Mouse (Mus musculus) C2C12 (cell line): ENCODE results near the gene Chtop. TPM values are rescaled to one million over a fixed set of nuclear protein-coding genes. Genes with fewer than 3 reads are reported as not detected.

Source experiments
- H3K27me3 ChIP-seq: one replicate; pipeline ENCODE4 v1.6.1; 2011; ENCODE audit not compliant: control insufficient read depth, insufficient read depth, insufficient read length
- H3K36me3 ChIP-seq: one replicate; pipeline ENCODE4 v1.6.1; 2011; ENCODE audit not compliant: control insufficient read depth, insufficient read depth
- H3K4me3 ChIP-seq: one replicate; pipeline ENCODE4 v1.5.1; 2011; ENCODE audit warnings: mild to moderate bottlenecking, control low read depth; ENCODE audit not compliant: poor library complexity, insufficient read depth, severe bottlenecking
- H3K79me2 ChIP-seq: one replicate; pipeline ENCODE4 v1.6.1; 2011; ENCODE audit not compliant: control insufficient read depth, insufficient read depth
- H3K79me3 ChIP-seq: one replicate; pipeline ENCODE4 v1.6.1; 2011; ENCODE audit warnings: low read depth, control low read depth
- H3ac ChIP-seq: one replicate; pipeline ENCODE3; 2011; ENCODE audit warnings: low read depth; ENCODE audit not compliant: control insufficient read depth, insufficient read length
- CEBPB ChIP-seq: IDR thresholded peaks from one replicate; pipeline ENCODE4 v1.6.1; 2011; ENCODE audit warnings: low read depth, mild to moderate bottlenecking, control low read depth, moderate library complexity
- CTCF ChIP-seq: IDR thresholded peaks from one replicate; pipeline ENCODE4 v1.5.1; 2011; ENCODE audit not compliant: control insufficient read depth, insufficient read depth, insufficient read length
- FOSL1 ChIP-seq: IDR thresholded peaks from one replicate; pipeline ENCODE4 v1.8.0; 2011; ENCODE audit warnings: mild to moderate bottlenecking, low read length; ENCODE audit not compliant: poor library complexity, insufficient read depth, severe bottlenecking
- MAX ChIP-seq: IDR thresholded peaks from one replicate; pipeline ENCODE4 v1.6.1; 2011; ENCODE audit warnings: mild to moderate bottlenecking, control low read depth
- MYOD1 ChIP-seq: IDR thresholded peaks from one replicate; pipeline ENCODE4 v1.6.1; 2011; ENCODE audit warnings: low read depth; ENCODE audit not compliant: control insufficient read depth, insufficient read length
- MYOG ChIP-seq: IDR thresholded peaks from one replicate; pipeline ENCODE4 v1.6.1; 2011; ENCODE audit not compliant: control insufficient read depth, insufficient read length; ENCODE audit errors: extremely low read depth
- USF1 ChIP-seq: IDR thresholded peaks from one replicate; pipeline ENCODE4 v1.6.1; 2011; ENCODE audit warnings: low read depth, mild to moderate bottlenecking, control low read depth, moderate library complexity
- polyA plus RNA-seq: library from polyadenylated mRNA; unstranded; fragments of >200 nt; fragmentation: generic; extraction: Trizol; gene quantifications from one replicate; pipeline ENCODE4 v1.2.1, GENCODE M21; 2012; ENCODE audit warnings: missing spikeins

Chtop gene
- polyA plus RNA-seq, 1 experiment, result 103 TPM

DNA sequence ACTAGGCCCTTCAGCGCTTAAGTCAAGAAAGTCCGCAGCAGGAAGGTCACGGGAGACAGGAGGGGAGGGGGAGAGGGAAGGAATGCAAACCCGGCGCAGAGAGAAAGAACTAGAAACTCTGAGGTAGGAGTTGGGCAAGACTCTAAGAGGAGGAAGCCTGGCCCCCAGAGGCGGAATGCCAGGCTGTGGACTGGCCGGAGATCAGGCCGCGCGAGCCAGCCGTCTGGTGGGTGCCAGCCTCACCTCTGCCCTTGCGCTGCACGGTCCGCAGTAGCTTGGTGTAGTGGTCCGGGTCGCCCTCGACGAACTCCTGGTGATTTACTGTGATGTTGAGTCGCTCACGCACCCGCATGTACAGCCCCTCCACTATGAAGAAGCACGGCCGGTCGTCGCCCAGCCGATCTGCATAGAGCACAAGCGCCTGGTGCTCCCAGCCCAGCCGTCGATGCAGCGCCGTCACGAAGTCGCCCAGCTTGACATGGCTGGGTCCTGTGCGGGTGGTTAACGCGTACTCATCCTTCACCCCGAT, 44.7 kb downstream of the Chtop start:
- Histone ChIP-seq H3K79me2 (no peaks in the 10 kb centered on the region), H3K27me3 (peaks cover 5% of the 10 kb centered on the region), H3K36me3 (no peaks in the 10 kb centered on the region), H3K4me3 (no peak overlapping the region), H3ac (no peak overlapping the region), H3K79me3 (no peaks in the 10 kb centered on the region)
- TF ChIP-seq USF1 (no peak), FOSL1 (no peak), MYOD1 (no peak), MYOG (no peak), MAX (no peak), CEBPB (no peak), CTCF (no peak)

- Histone ChIP-seq H3ac (no peak overlapping the region), H3K79me3 (no peaks in the 10 kb centered on the region), H3K4me3 (no peak overlapping the region), H3K79me2 (no peaks in the 10 kb centered on the region), H3K27me3 (peaks cover 5% of the 10 kb centered on the region), H3K36me3 (no peaks in the 10 kb centered on the region)
- TF ChIP-seq MYOD1, result no peak
- no peak for TF ChIP-seq USF1
- no peak for TF ChIP-seq CEBPB
- no peak for TF ChIP-seq MYOG
- TF ChIP-seq FOSL1, result no peak
- no peak for TF ChIP-seq CTCF
- TF ChIP-seq MAX, result no peak
These were observed 46.7 kb downstream of the Chtop start for GRCm38 (mm10) chr3:90462579-90462978.

- H3K79me2 ChIP-seq, result no peaks in the 10 kb centered on the region
- H3ac ChIP-seq, result no peak overlapping the region
- TF ChIP-seq MYOG (no peak), USF1 (no peak), CEBPB (no peak), FOSL1 (no peak), MYOD1 (no peak), CTCF (no peak)
- H3K36me3 ChIP-seq, result no peaks in the 10 kb centered on the region
- no peaks in the 10 kb centered on the region for H3K79me3 ChIP-seq
- peaks cover 5% of the 10 kb centered on the region for H3K27me3 ChIP-seq
- H3K4me3 ChIP-seq, result no peak overlapping the region
These were observed 47.4 kb downstream of the Chtop start for GRCm38 (mm10) chr3:90461935-90462334.

GRCm38 (mm10) chr3:90460315-90460714, 49.0 kb downstream of the Chtop start:
- H3ac ChIP-seq, result no peak overlapping the region
- H3K36me3 ChIP-seq, result no peaks in the 10 kb centered on the region
- TF ChIP-seq CTCF (no peak), FOSL1 (no peak), CEBPB (no peak), MYOD1 (no peak), MAX (no peak), USF1 (no peak), MYOG (no peak)
- no peaks in the 10 kb centered on the region for H3K79me3 ChIP-seq
- peaks cover 5% of the 10 kb centered on the region for H3K27me3 ChIP-seq
- no peaks in the 10 kb centered on the region for H3K79me2 ChIP-seq
- H3K4me3 ChIP-seq, result no peak overlapping the region

- Histone ChIP-seq H3K4me3 (no peak overlapping the region), H3ac (no peak overlapping the region), H3K79me3 (no peaks in the 10 kb centered on the region), H3K79me2 (no peaks in the 10 kb centered on the region), H3K36me3 (no peaks in the 10 kb centered on the region), H3K27me3 (no peaks in the 10 kb centered on the region)
- TF ChIP-seq MYOD1 (no peak), FOSL1 (no peak), MAX (no peak), USF1 (no peak), CTCF (no peak), CEBPB (no peak), MYOG (no peak)
These were observed 49.6 kb downstream of the Chtop start for GRCm38 (mm10) chr3:90459727-90460126.

GRCm38 (mm10) chr3:90454931-90455330, 54.4 kb downstream of the Chtop start:
- no peaks in the 10 kb centered on the region for H3K79me2 ChIP-seq
- no peak overlapping the region for H3K4me3 ChIP-seq
- H3ac ChIP-seq, result no peak overlapping the region
- H3K36me3 ChIP-seq, result no peaks in the 10 kb centered on the region
- TF ChIP-seq MYOG (no peak), MYOD1 (no peak), USF1 (no peak), MAX (no peak), CTCF (no peak), CEBPB (no peak)
- H3K27me3 ChIP-seq, result no peaks in the 10 kb centered on the region
- no peaks in the 10 kb centered on the region for H3K79me3 ChIP-seq
